Mouse (Mus musculus) thymus, adult 2 months (tissue): ENCODE data around the gene Dmwd. TPM values are rescaled to one million over a fixed set of nuclear protein-coding genes. Genes with fewer than 3 reads are reported as not detected.

Experiments used
- DNase-seq: peaks from one replicate; pipeline ENCODE4 v3.0.0; 2021
- H3K27ac ChIP-seq: fragments of 200-500 bp; 2 replicates; pipeline ENCODE4 v1.5.1; 2012; ENCODE audit warnings: low read length, control low read depth; ENCODE audit not compliant: control insufficient read depth, insufficient read depth
- H3K27me3 ChIP-seq: fragments of 200-500 bp; 2 replicates; pipeline ENCODE4 v1.6.1; 2012; ENCODE audit warnings: mild to moderate bottlenecking, low read length, moderate library complexity, mixed read lengths; ENCODE audit not compliant: control insufficient read depth, insufficient read depth
- H3K36me3 ChIP-seq: fragments of 200-500 bp; 2 replicates; pipeline ENCODE4 v1.6.1; 2012; ENCODE audit warnings: mild to moderate bottlenecking, low read length, moderate library complexity; ENCODE audit not compliant: control insufficient read depth, insufficient read depth
- H3K4me1 ChIP-seq: fragments of 200-500 bp; replicated peaks from 2 replicates; pipeline ENCODE4 v1.6.1; 2012; ENCODE audit warnings: low read length; ENCODE audit not compliant: control insufficient read depth, insufficient read depth
- H3K4me3 ChIP-seq: fragments of 200-500 bp; 2 replicates; pipeline ENCODE4 v1.5.1; 2012; ENCODE audit warnings: mild to moderate bottlenecking, low read length, control low read depth, moderate library complexity; ENCODE audit not compliant: control insufficient read depth, insufficient read depth
- CTCF ChIP-seq: fragments of 200-500 bp; IDR thresholded peaks from 2 replicates; pipeline ENCODE4 v1.5.1; 2012; ENCODE audit warnings: mild to moderate bottlenecking, control low read depth, low read length, moderate library complexity, borderline replicate concordance; ENCODE audit not compliant: control insufficient read depth, poor library complexity, insufficient read depth; ENCODE audit errors: extremely low read depth
- POLR2A ChIP-seq: fragments of 200-500 bp; IDR thresholded peaks from 2 replicates; pipeline ENCODE4 v1.6.1; 2012; ENCODE audit warnings: mild to moderate bottlenecking, low read length, control low read depth, moderate library complexity; ENCODE audit not compliant: control insufficient read depth, poor library complexity, insufficient read depth; ENCODE audit errors: extremely low read depth
- WGBS: fragments of 180-500 bp; shearing (Covaris S2); methylation state at CpG from one replicate; pipeline ENCODE4 v1.1.7; 2018; 5-methylcytosine and 5-hydroxymethylcytosine counted together
- polyA plus RNA-seq: library from polyadenylated mRNA; depleted of rRNA; stranded (reverse); fragments of >200 nt; gene quantifications from 2 replicates; pipeline ENCODE4 v1.2.3, GENCODE M21; 2012

Gene Dmwd
- polyA plus RNA-seq, 1 experiment: 55.6 TPM

- peaks cover 26% of the 10 kb centered on the region for H3K4me1 ChIP-seq
- TF ChIP-seq POLR2A: no peak
- no peak for TF ChIP-seq CTCF
- no peak overlapping the region for H3K27ac ChIP-seq
- peaks cover 18% of the 10 kb centered on the region for H3K27me3 ChIP-seq
- H3K4me3 ChIP-seq: no peak overlapping the region
- 15% methylated on average over 38 of the region's 38 CpGs for WGBS
- no peaks in the 10 kb centered on the region for H3K36me3 ChIP-seq
- peak; percentile 38 for DNase-seq
These were observed 16.6 kb downstream of the Dmwd start for GRCm38 (mm10) chr7:19092381-19093173.

- peak; percentile 98 for TF ChIP-seq CTCF
- no peak for TF ChIP-seq POLR2A
- no peak overlapping the region for H3K27ac ChIP-seq
- WGBS: 1% methylated on average over 10 of the region's 15 CpGs
- peaks cover 26% of the 10 kb centered on the region for H3K4me1 ChIP-seq
- H3K27me3 ChIP-seq: peaks cover 18% of the 10 kb centered on the region
- DNase-seq: peak; percentile 93
- peak overlapping the region; percentile 37 for H3K4me3 ChIP-seq
- H3K36me3 ChIP-seq: no peaks in the 10 kb centered on the region
These were observed 17.1 kb downstream of the Dmwd start for GRCm38 (mm10) chr7:19093174-19093521.

GRCm38 (mm10) chr7:19093537-19094385 is 17.7 kb downstream of the Dmwd start:
- peaks cover 18% of the 10 kb centered on the region for H3K27me3 ChIP-seq
- peak overlapping the region; percentile 79 for H3K4me3 ChIP-seq
- TF ChIP-seq CTCF: no peak
- peak; percentile 79 for TF ChIP-seq POLR2A
- H3K36me3 ChIP-seq: no peaks in the 10 kb centered on the region
- peaks cover 26% of the 10 kb centered on the region for H3K4me1 ChIP-seq
- DNase-seq: peak; percentile 93
- H3K27ac ChIP-seq: peak overlapping the region; percentile 48; the same call in 1 of the 2 replicates
- WGBS: under 1% methylated on average over 45 of the region's 45 CpGs

GRCm38 (mm10) chr7:19094471-19094825 is 18.4 kb downstream of the Dmwd start, which contains the start of gene Six5:
Gene Six5 (plus strand): TSS chr7:19094594.
- no peak for TF ChIP-seq CTCF
- TF ChIP-seq POLR2A: no peak; the same call in 1 of the 2 replicates
- WGBS: under 1% methylated on average over 35 of the region's 36 CpGs

GRCm38 (mm10) chr7:19094826-19095750 is 19.1 kb downstream of the Dmwd start:
- Histone ChIP-seq H3K27ac (no peak overlapping the region), H3K27me3 (peaks cover 18% of the 10 kb centered on the region), H3K36me3 (no peaks in the 10 kb centered on the region), H3K4me3 (peak overlapping the region; percentile 79), H3K4me1 (peaks cover 26% of the 10 kb centered on the region)
- DNase-seq: peak; percentile 44
- TF ChIP-seq POLR2A (no peak), CTCF (no peak; the same call in 1 of the 2 replicates)
- WGBS: under 1% methylated on average over 87 of the region's 87 CpGs

More at GRCm38 (mm10) chr7:19094471-19094825, 18.4 kb downstream of the Dmwd start, which contains the start of gene Six5:
- Histone ChIP-seq H3K4me1 (peaks cover 26% of the 10 kb centered on the region), H3K36me3 (no peaks in the 10 kb centered on the region), H3K4me3 (peak within 1 kb of the TSS; percentile 79), H3K27me3 (peaks cover 18% of the 10 kb centered on the region), H3K27ac (peak within 1 kb of the TSS; percentile 48; the same call in 1 of the 2 replicates)
- peak; percentile 65 for DNase-seq

- Histone ChIP-seq H3K27me3 (peaks cover 18% of the 10 kb centered on the region), H3K4me3 (peak overlapping the region; percentile 79; the same call in 1 of the 2 replicates), H3K4me1 (peaks cover 26% of the 10 kb centered on the region), H3K27ac (no peak overlapping the region), H3K36me3 (no peaks in the 10 kb centered on the region)
- WGBS: 9% methylated on average over 19 of the region's 19 CpGs
- TF ChIP-seq CTCF: no peak
- no peak for TF ChIP-seq POLR2A
- no peak for DNase-seq
These were observed 19.7 kb downstream of the Dmwd start for GRCm38 (mm10) chr7:19095751-19096110.
